Mouse (Mus musculus): ENCODE results near the gene Rbm46.

DNA sequence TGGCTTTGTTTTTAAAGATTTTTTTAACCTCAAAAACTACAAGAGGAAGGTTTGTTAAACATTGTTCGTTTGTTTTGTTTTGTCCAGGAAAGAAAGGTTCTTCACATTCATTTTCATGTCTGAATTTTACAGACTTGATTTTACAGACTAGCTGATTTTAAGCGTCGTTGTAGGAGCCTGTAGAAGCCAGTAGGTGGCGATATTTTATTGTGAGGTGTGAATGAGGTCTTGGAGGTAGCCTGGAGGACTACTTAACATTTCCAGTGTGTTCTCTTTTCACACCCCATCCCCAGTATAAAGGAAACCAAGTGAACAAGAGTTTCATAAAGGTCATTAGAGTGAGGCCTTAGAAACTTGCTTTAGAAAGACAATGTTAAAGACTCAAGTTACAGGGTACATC, 975 bp upstream of the Rbm46 start:
- TF ChIP-seq POLR2A (IDR thresholded peaks at IDR 0.05; ENCODE audit: borderline replicate concordance, control insufficient read depth, low read depth, low read length) (no peak), CTCF (IDR thresholded peaks at IDR 0.05; ENCODE audit: control insufficient read depth, insufficient read depth, low read length) (no peak)
